Mouse (Mus musculus) small intestine, adult 2 months (tissue): ENCODE data around the gene Vmn2r39.
"Not testable (repeated sequence)": the region's sequence is repeated elsewhere in the genome, so short reads cannot be mapped to it uniquely, and the experiment has no call there.

Experiments used
- CTCF ChIP-seq: fragments of 200-500 bp; IDR thresholded peaks from 2 replicates; pipeline ENCODE4 v1.5.1; 2012; ENCODE audit warnings: low read depth, mild to moderate bottlenecking, control low read depth, inconsistent platforms, low read length, moderate library complexity, mixed read lengths; ENCODE audit not compliant: insufficient replicate concordance, insufficient read length; ENCODE audit errors: extremely low read depth
- POLR2A ChIP-seq: fragments of 200-500 bp; IDR thresholded peaks from 2 replicates; pipeline ENCODE4 v1.6.1; 2012; ENCODE audit warnings: low read depth, mild to moderate bottlenecking, control low read depth, inconsistent platforms, low read length, moderate library complexity

- TF ChIP-seq POLR2A, CTCF: not testable (repeated sequence)
Observed at GRCm38 (mm10) chr7:9030698-9031097, at the start of gene Vmn2r39.
